Mouse (Mus musculus) myocyte (in vitro differentiated cells): Measurements from ENCODE around the gene B4gat1.

Experiments
- MAX ChIP-seq: IDR thresholded peaks from one replicate; pipeline ENCODE4 v1.6.1; 2011; ENCODE audit warnings: low read depth, mild to moderate bottlenecking, control low read depth
- POLR2A ChIP-seq: IDR thresholded peaks from one replicate; pipeline ENCODE4 v1.6.1; 2011; ENCODE audit warnings: low read depth, mild to moderate bottlenecking, control low read depth, moderate library complexity; ENCODE audit not compliant: insufficient read length
- TCF12 ChIP-seq: IDR thresholded peaks from one replicate; pipeline ENCODE4 v1.6.1; 2011; ENCODE audit warnings: mild to moderate bottlenecking, control low read depth; ENCODE audit not compliant: poor library complexity, insufficient read depth, severe bottlenecking

DNA sequence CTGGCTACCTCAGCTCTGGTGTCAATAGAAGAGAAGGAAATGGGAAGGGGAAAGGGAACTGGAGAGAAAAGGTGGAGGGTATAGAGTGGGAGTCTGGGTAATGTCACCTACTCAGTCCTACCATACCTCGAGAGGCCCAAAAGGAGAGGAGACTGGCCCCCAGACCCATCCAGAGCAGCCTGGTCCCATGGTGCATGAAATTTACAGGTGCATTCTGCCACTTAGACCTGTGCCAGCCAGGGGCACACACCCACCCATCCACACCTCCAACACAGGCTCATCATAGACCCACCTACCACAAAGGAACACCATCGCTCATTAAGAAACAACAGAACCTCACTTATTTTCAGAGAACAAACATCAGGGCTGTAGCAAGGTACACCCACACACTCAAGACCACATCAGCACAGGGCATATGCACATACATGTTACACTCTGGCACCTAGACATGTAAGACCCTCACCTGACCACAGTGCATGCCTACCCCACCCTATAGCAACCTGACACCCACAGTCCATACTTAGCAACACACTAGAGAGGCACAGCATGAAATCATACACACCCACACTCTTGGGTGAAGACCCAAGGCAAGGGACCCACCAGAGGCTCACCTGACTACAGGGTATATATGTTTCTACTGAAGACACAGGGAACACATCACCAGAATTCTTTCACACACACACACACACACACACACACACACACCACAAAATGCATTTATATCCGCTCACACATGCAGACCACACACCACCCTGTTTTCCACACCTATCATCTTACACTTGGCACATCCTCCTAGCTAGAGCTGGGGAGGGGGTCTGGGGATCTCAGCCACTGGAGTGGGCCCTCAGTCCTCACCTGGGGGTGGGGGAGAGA, 45.6 kb downstream of the B4gat1 start:
- TF ChIP-seq MAX (no peak), TCF12 (no peak), POLR2A (no peak)
